Mouse (Mus musculus) lung, embryonic 15.5 days (tissue): ENCODE measurements around the gene Slc30a7. TPM values are rescaled to one million over a fixed set of nuclear protein-coding genes. Genes with fewer than 3 reads are reported as not detected.

Experiments used
- ATAC-seq: fragments of 200-750 bp; cut with Nextera tagmentation; 2 replicates; pipeline ENCODE4 v1.8.0; 2017; ENCODE audit warnings: moderate number of reproducible peaks, borderline replicate concordance; ENCODE audit not compliant: low FRiP score, low TSS enrichment; ENCODE audit errors: extremely low read depth
- H3K27ac ChIP-seq: fragments of 300-500 bp; sonication (generic); 2 replicates; pipeline ENCODE4 v1.5.1; 2015; ENCODE audit warnings: moderate library complexity, mild to moderate bottlenecking, inconsistent platforms
- H3K27me3 ChIP-seq: fragments of 300-500 bp; sonication (generic); 2 replicates; pipeline ENCODE4 v1.6.1; 2015; ENCODE audit warnings: inconsistent platforms
- H3K36me3 ChIP-seq: fragments of 300-500 bp; sonication (generic); 2 replicates; pipeline ENCODE4 v1.6.1; 2015; ENCODE audit warnings: inconsistent platforms
- H3K4me1 ChIP-seq: fragments of 300-500 bp; sonication (generic); 2 replicates; pipeline ENCODE4 v1.6.1; 2015; ENCODE audit warnings: inconsistent platforms
- H3K4me2 ChIP-seq: fragments of 300-500 bp; sonication (generic); 2 replicates; pipeline ENCODE4 v1.6.1; 2015; ENCODE audit warnings: inconsistent platforms, mild to moderate bottlenecking, moderate library complexity
- H3K4me3 ChIP-seq: fragments of 300-500 bp; sonication (generic); 2 replicates; pipeline ENCODE4 v1.5.1; 2015; ENCODE audit warnings: mild to moderate bottlenecking, inconsistent platforms
- H3K9ac ChIP-seq: fragments of 300-500 bp; sonication (generic); 2 replicates; pipeline ENCODE4 v1.6.1; 2015; ENCODE audit warnings: inconsistent platforms
- H3K9me3 ChIP-seq: fragments of 300-500 bp; sonication (generic); 2 replicates; pipeline ENCODE4 v1.6.1; 2016; ENCODE audit warnings: inconsistent platforms
- WGBS: fragments of 180-500 bp; shearing (Covaris S2); methylation state at CpG from one replicate; pipeline ENCODE4 v1.1.7; 2015; 5-methylcytosine and 5-hydroxymethylcytosine counted together
- microRNA-seq: library from miRNA; unstranded; fragments of <30 nt; microRNA quantifications from one replicate; pipeline ENCODE4, GENCODE M21; 2016
- polyA plus RNA-seq: library from polyadenylated mRNA; unstranded; fragments of >200 nt; fragmentation: Nextera tagmentation; extraction: Ambion mirVana; gene quantifications from 2 replicates; pipeline ENCODE4 v1.2.1, GENCODE M21; 2015

Gene Slc30a7
- polyA plus RNA-seq, 1 experiment from 2014 or later = 31.0 TPM

DNA sequence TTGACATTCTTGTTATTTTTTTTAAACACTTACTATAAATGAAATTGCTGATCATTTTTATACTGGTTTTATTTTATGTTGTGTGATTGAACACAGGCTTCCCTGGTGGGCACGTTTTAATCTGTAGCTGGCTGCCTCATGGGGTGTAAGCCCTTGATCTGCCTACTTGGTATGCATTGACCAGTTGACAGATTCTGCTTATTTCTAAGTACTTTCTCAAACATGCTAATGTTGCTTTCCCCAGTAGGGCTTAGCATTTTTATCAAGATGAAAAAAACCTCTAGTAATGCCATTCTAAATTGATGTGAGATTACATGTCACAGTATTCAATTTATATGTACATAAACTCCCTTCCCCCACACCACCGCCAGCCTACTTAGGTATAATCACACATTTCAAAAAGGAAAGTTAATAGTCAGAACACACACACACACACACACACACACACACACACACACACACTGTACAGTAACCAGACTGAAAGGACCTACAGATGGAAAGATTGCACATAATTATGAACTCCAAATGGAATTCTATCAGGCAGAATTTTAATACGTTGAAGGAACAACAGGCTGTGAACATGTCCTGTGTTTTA, 108.8 kb downstream of the Slc30a7 start:
- Histone ChIP-seq H3K4me3 (no peak overlapping the region), H3K9me3 (no peaks in the 10 kb centered on the region), H3K4me1 (no peaks in the 10 kb centered on the region), H3K36me3 (no peaks in the 10 kb centered on the region), H3K4me2 (no peak overlapping the region), H3K9ac (no peak overlapping the region), H3K27me3 (no peaks in the 10 kb centered on the region), H3K27ac (no peak overlapping the region)
- WGBS = 78% methylated on average over 3 of the region's 3 CpGs
- no peak for ATAC-seq

DNA sequence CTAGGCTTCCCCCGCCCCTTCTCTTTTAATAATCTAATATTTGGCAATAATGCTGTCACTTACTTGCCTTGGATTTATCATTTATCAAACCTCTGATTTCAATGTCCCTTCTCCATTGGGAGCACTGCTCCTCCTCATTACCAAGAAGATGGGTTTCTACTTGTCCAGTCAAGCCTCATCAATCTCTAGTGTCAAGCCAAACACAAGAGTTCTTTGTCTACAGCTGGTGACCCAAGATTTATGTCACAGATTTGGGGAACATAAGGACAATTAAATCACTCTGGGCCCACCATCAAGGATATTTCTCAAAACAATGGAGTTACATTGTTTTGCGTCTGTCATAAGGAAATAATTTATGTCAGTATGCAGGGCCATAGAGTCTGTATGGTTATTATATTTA, 114.0 kb downstream of the Slc30a7 start:
- H3K9ac ChIP-seq = no peak overlapping the region
- no peak overlapping the region for H3K4me2 ChIP-seq
- peaks cover 6% of the 10 kb centered on the region for H3K36me3 ChIP-seq
- no peak for ATAC-seq
- no peaks in the 10 kb centered on the region for H3K27me3 ChIP-seq
- H3K4me1 ChIP-seq = peaks cover 4% of the 10 kb centered on the region; the same call in 1 of the 2 replicates
- WGBS = 87% methylated on average over 2 of the region's 2 CpGs
- H3K27ac ChIP-seq = no peak overlapping the region
- H3K9me3 ChIP-seq = no peaks in the 10 kb centered on the region
- no peak overlapping the region for H3K4me3 ChIP-seq

DNA sequence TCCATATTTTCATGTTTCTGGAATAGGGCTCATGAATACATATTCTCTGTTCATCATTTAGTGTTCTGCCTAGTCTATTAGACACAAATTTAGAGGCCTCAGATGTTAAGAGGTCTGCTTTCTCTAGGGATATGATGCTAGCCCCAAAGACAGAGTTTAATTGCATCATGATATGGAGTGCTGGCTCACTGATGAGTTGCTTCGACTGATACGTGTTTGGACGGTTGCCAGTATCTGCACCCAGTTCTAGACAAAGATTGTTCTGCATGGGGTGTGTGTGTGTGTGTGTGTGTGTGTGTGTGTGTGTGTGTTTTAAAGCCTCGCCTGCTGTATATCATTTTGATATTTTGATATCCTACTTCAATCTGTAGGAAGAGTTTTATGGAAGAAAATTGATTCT, 114.9 kb downstream of the Slc30a7 start:
- Histone ChIP-seq H3K9me3 (no peaks in the 10 kb centered on the region), H3K4me3 (no peak overlapping the region), H3K9ac (no peak overlapping the region), H3K4me1 (peaks cover 4% of the 10 kb centered on the region; the same call in 1 of the 2 replicates), H3K27me3 (no peaks in the 10 kb centered on the region), H3K36me3 (peaks cover 6% of the 10 kb centered on the region), H3K4me2 (no peak overlapping the region), H3K27ac (no peak overlapping the region)
- 74% methylated on average over 4 of the region's 4 CpGs for WGBS
- no peak for ATAC-seq

Small RNA genes lying within 50 kb of the gene (microRNA-seq; reads per million reads assigned to microRNA genes)
- not detected for gene Mir669n

Other genes starting within 250 kb of the Slc30a7 start
- gene Dph5, start 119.6 kb downstream of the Slc30a7 start, polyA plus RNA-seq = 24.2 and 25.8 TPM in 2 replicates
- gene Extl2, start 56 bp upstream of the Slc30a7 start, polyA plus RNA-seq = 17.8 and 19.4 TPM in 2 replicates
- 94.4 and 106 TPM in 2 replicates for gene Vcam1, start 122.3 kb upstream of the Slc30a7 start, polyA plus RNA-seq
- 1.3 and 1.4 TPM in 2 replicates for gene Gpr88, start 246.1 kb upstream of the Slc30a7 start, polyA plus RNA-seq